Mouse (Mus musculus) liver, embryonic 12.5 days (tissue): ENCODE results near the gene Cd320. TPM values are rescaled to one million over a fixed set of nuclear protein-coding genes. Genes with fewer than 3 reads are reported as not detected.
A peak's percentile ranks its signal among the peaks of the same experiment; 100 is the strongest.
"Not testable (repeated sequence)": the region's sequence is repeated elsewhere in the genome, so short reads cannot be mapped to it uniquely, and the experiment has no call there.

Experiments used
- ATAC-seq: fragments of 200-750 bp; cut with Nextera tagmentation; 2 replicates; pipeline ENCODE4 v1.8.0; 2017; ENCODE audit warnings: moderate number of reproducible peaks, mild to moderate bottlenecking, moderate library complexity
- H3K27ac ChIP-seq: fragments of 300-500 bp; sonication (generic); 2 replicates; pipeline ENCODE4 v1.5.1; 2016; ENCODE audit warnings: mild to moderate bottlenecking
- H3K27me3 ChIP-seq: fragments of 300-500 bp; sonication (generic); replicated peaks from 2 replicates; pipeline ENCODE4 v1.6.1; 2016; ENCODE audit warnings: mild to moderate bottlenecking, moderate library complexity
- H3K36me3 ChIP-seq: fragments of 300-500 bp; sonication (generic); 2 replicates; pipeline ENCODE4 v1.6.1; 2016; ENCODE audit warnings: mild to moderate bottlenecking, moderate library complexity
- H3K4me1 ChIP-seq: fragments of 300-500 bp; sonication (generic); 2 replicates; pipeline ENCODE4 v1.6.1; 2016
- H3K4me2 ChIP-seq: fragments of 300-500 bp; sonication (generic); 2 replicates; pipeline ENCODE4 v1.6.1; 2016; ENCODE audit warnings: mild to moderate bottlenecking, moderate library complexity
- H3K4me3 ChIP-seq: fragments of 300-500 bp; sonication (generic); 2 replicates; pipeline ENCODE4 v1.5.1; 2016; ENCODE audit warnings: mild to moderate bottlenecking, moderate library complexity
- H3K9ac ChIP-seq: fragments of 300-500 bp; sonication (generic); 2 replicates; pipeline ENCODE4 v1.6.1; 2016; ENCODE audit warnings: mild to moderate bottlenecking, moderate library complexity
- H3K9me3 ChIP-seq: fragments of 300-500 bp; sonication (generic); replicated peaks from 2 replicates; pipeline ENCODE4 v1.6.1; 2016; ENCODE audit warnings: mild to moderate bottlenecking, moderate library complexity
- WGBS: fragments of 180-500 bp; shearing (Covaris S2); methylation state at CpG from one replicate; pipeline ENCODE4 v1.1.7; 2016; ENCODE audit not compliant: insufficient replicate concordance; 5-methylcytosine and 5-hydroxymethylcytosine counted together
- polyA plus RNA-seq: library from polyadenylated mRNA; unstranded; fragments of >200 nt; fragmentation: Nextera tagmentation; extraction: Ambion mirVana; gene quantifications from 2 replicates; pipeline ENCODE4 v1.2.1, GENCODE M21; 2016

The Cd320 gene
- polyA plus RNA-seq, 1 experiment from 2014 or later, result 22.2 TPM

GRCm38 (mm10) chr17:33812990-33813389 is 29.9 kb upstream of the Cd320 start:
- Histone ChIP-seq H3K4me2 (0 out of 2 replicates have a peak overlapping the region, but pooled peaks have one; percentile 0), H3K9me3 (no peaks in the 10 kb centered on the region), H3K4me3 (no peak overlapping the region), H3K27ac (no peak overlapping the region), H3K9ac (no peak overlapping the region), H3K4me1 (peaks cover 34% of the 10 kb centered on the region), H3K27me3 (peaks cover 16% of the 10 kb centered on the region), H3K36me3 (no peaks in the 10 kb centered on the region)
- WGBS, result 41% methylated on average over 4 of the region's 4 CpGs
- ATAC-seq, result no peak

- WGBS, result 82% methylated on average over 6 of the region's 6 CpGs
- H3K4me2 ChIP-seq, result no peak overlapping the region
- H3K27ac ChIP-seq, result no peak overlapping the region
- no peak overlapping the region for H3K9ac ChIP-seq
- peaks cover 39% of the 10 kb centered on the region for H3K4me1 ChIP-seq
- H3K4me3 ChIP-seq, result no peak overlapping the region
- H3K36me3 ChIP-seq, result peaks cover 22% of the 10 kb centered on the region
- no peaks in the 10 kb centered on the region for H3K9me3 ChIP-seq
- H3K27me3 ChIP-seq, result peaks cover 16% of the 10 kb centered on the region
- no peak for ATAC-seq
Measured at GRCm38 (mm10) chr17:33815399-33815798, 27.5 kb upstream of the Cd320 start.

- H3K36me3 ChIP-seq, result peaks cover 35% of the 10 kb centered on the region
- no peak overlapping the region for H3K27ac ChIP-seq
- peaks cover 35% of the 10 kb centered on the region for H3K4me1 ChIP-seq
- peaks cover 6% of the 10 kb centered on the region for H3K27me3 ChIP-seq
- H3K9ac ChIP-seq, result peak overlapping the region; percentile 88
- H3K9me3 ChIP-seq, result no peaks in the 10 kb centered on the region
- peak overlapping the region; percentile 69 for H3K4me3 ChIP-seq
- ATAC-seq, result no peak
- WGBS, result 76% methylated on average over 5 of the region's 5 CpGs
- H3K4me2 ChIP-seq, result peak overlapping the region; percentile 98
Measured at GRCm38 (mm10) chr17:33816612-33817011, 26.3 kb upstream of the Cd320 start.

- under 1% methylated on average over 89 of the region's 89 CpGs for WGBS
- ATAC-seq, result peak; percentile 98
Measured at GRCm38 (mm10) chr17:33817184-33817968, 25.5 kb upstream of the Cd320 start.

GRCm38 (mm10) chr17:33817969-33818643 is 24.8 kb upstream of the Cd320 start:
- peaks cover 49% of the 10 kb centered on the region for H3K36me3 ChIP-seq
- WGBS, result 20% methylated on average over 33 of the region's 33 CpGs
- H3K4me3 ChIP-seq, result peak overlapping the region; percentile 69
- peaks cover 50% of the 10 kb centered on the region for H3K4me1 ChIP-seq
- no peak; the same call in 1 of the 2 replicates for ATAC-seq
- H3K9ac ChIP-seq, result peak overlapping the region; percentile 88
- H3K27ac ChIP-seq, result peak overlapping the region; percentile 84
- H3K9me3 ChIP-seq, result no peaks in the 10 kb centered on the region
- peak overlapping the region; percentile 98 for H3K4me2 ChIP-seq
- H3K27me3 ChIP-seq, result peaks cover 2% of the 10 kb centered on the region

More at GRCm38 (mm10) chr17:33817184-33817968, 25.5 kb upstream of the Cd320 start:
- H3K4me3 ChIP-seq, result peak overlapping the region; percentile 69
- peaks cover 42% of the 10 kb centered on the region for H3K4me1 ChIP-seq
- H3K36me3 ChIP-seq, result peaks cover 42% of the 10 kb centered on the region
- H3K27me3 ChIP-seq, result peaks cover 6% of the 10 kb centered on the region
- peak overlapping the region; percentile 98 for H3K4me2 ChIP-seq
- peak overlapping the region; percentile 88 for H3K9ac ChIP-seq
- H3K27ac ChIP-seq, result peak overlapping the region; percentile 84
- H3K9me3 ChIP-seq, result no peaks in the 10 kb centered on the region

GRCm38 (mm10) chr17:33822436-33822959 is 20.4 kb upstream of the Cd320 start:
- H3K9me3 ChIP-seq, result no peaks in the 10 kb centered on the region
- H3K4me2 ChIP-seq, result peak overlapping the region; percentile 76
- H3K9ac ChIP-seq, result peak overlapping the region; percentile 85; the same call in 1 of the 2 replicates
- H3K27ac ChIP-seq, result no peak overlapping the region
- H3K36me3 ChIP-seq, result peaks cover 58% of the 10 kb centered on the region
- no peaks in the 10 kb centered on the region for H3K27me3 ChIP-seq
- peaks cover 66% of the 10 kb centered on the region for H3K4me1 ChIP-seq
- ATAC-seq, result no peak
- 77% methylated on average over 1 of the region's 1 CpGs for WGBS
- peak overlapping the region; percentile 82 for H3K4me3 ChIP-seq

- ATAC-seq, H3K27me3 ChIP-seq, H3K9me3 ChIP-seq: not testable (repeated sequence)
- Histone ChIP-seq H3K4me2 (peak overlapping the region; percentile 76), H3K4me3 (peak overlapping the region; percentile 82), H3K9ac (peak overlapping the region; percentile 85), H3K36me3 (peaks cover 62% of the 10 kb centered on the region), H3K4me1 (peaks cover 60% of the 10 kb centered on the region), H3K27ac (peak overlapping the region; percentile 68)
- WGBS, result 56% methylated on average over 8 of the region's 8 CpGs
Measured at GRCm38 (mm10) chr17:33823171-33823570, 19.7 kb upstream of the Cd320 start.

GRCm38 (mm10) chr17:33824084-33824996 is 18.6 kb upstream of the Cd320 start, which contains the start of the genes Rps28 and Ndufa7:
Gene Rps28 (minus strand): TSS chr17:33824562.
Gene Ndufa7 (plus strand): TSS chr17:33824572.
- ATAC-seq, result peak; percentile 88
- H3K36me3 ChIP-seq, result peaks cover 62% of the 10 kb centered on the region
- H3K4me1 ChIP-seq, result peaks cover 49% of the 10 kb centered on the region
- H3K4me2 ChIP-seq, result peak within 1 kb of the TSS; percentile 76
- H3K4me3 ChIP-seq, result peak within 1 kb of the TSS; percentile 82
- H3K27ac ChIP-seq, result peak within 1 kb of the TSS; percentile 79
- no peaks in the 10 kb centered on the region for H3K9me3 ChIP-seq
- H3K9ac ChIP-seq, result peak within 1 kb of the TSS; percentile 85
- no peaks in the 10 kb centered on the region for H3K27me3 ChIP-seq
- under 1% methylated on average over 51 of the region's 51 CpGs for WGBS

GRCm38 (mm10) chr17:33824997-33825330 is 17.9 kb upstream of the Cd320 start:
- Histone ChIP-seq H3K9ac (peak overlapping the region; percentile 85), H3K27ac (peak overlapping the region; percentile 79), H3K4me3 (peak overlapping the region; percentile 82), H3K36me3 (peaks cover 62% of the 10 kb centered on the region), H3K4me1 (peaks cover 48% of the 10 kb centered on the region), H3K4me2 (peak overlapping the region; percentile 76)
- not testable (repeated sequence) for H3K9me3 ChIP-seq, H3K27me3 ChIP-seq, ATAC-seq
- WGBS, result 2% methylated on average over 6 of the region's 6 CpGs

GRCm38 (mm10) chr17:33825462-33825861 is 17.4 kb upstream of the Cd320 start:
- Histone ChIP-seq H3K4me2 (peak overlapping the region; percentile 76), H3K27me3 (no peaks in the 10 kb centered on the region), H3K36me3 (peaks cover 62% of the 10 kb centered on the region), H3K4me3 (peak overlapping the region; percentile 82), H3K9ac (peak overlapping the region; percentile 85), H3K4me1 (peaks cover 48% of the 10 kb centered on the region), H3K27ac (no peak overlapping the region), H3K9me3 (no peaks in the 10 kb centered on the region)
- ATAC-seq, result no peak
- 73% methylated on average over 8 of the region's 8 CpGs for WGBS

- peaks cover 62% of the 10 kb centered on the region for H3K36me3 ChIP-seq
- H3K4me2 ChIP-seq, result no peak overlapping the region
- H3K4me1 ChIP-seq, result peaks cover 39% of the 10 kb centered on the region
- no peaks in the 10 kb centered on the region for H3K9me3 ChIP-seq
- ATAC-seq, result no peak
- no peak overlapping the region for H3K4me3 ChIP-seq
- no peaks in the 10 kb centered on the region for H3K27me3 ChIP-seq
- no peak overlapping the region for H3K27ac ChIP-seq
- WGBS, result under 1% methylated on average over 3 of the region's 3 CpGs
- no peak overlapping the region for H3K9ac ChIP-seq
Measured at GRCm38 (mm10) chr17:33826850-33827249, 16.0 kb upstream of the Cd320 start.
